Mouse (Mus musculus): ENCODE measurements around the gene Get4.

Get4 gene

GRCm38 (mm10) chr5:139241022-139241761, 10.9 kb upstream of the Get4 start:
- in situ Hi-C loops (cut with MseI, MboI), result no loop called here

GRCm38 (mm10) chr5:139243384-139243783, 8.7 kb upstream of the Get4 start:
- in situ Hi-C loops (cut with MseI, MboI), result no loop called here

- in situ Hi-C loops (cut with MseI, MboI), result no loop called here
Measured at GRCm38 (mm10) chr5:139247767-139248166, 4.4 kb upstream of the Get4 start.

- in situ Hi-C loops (cut with MseI, MboI), result no loop called here
Measured at GRCm38 (mm10) chr5:139248846-139249245, 3.3 kb upstream of the Get4 start.

- in situ Hi-C loops (cut with MseI, MboI), result no loop called here
Measured at GRCm38 (mm10) chr5:139251279-139251678, 845 bp upstream of the Get4 start.

- in situ Hi-C loops (cut with MseI, MboI), result no loop called here
Measured at GRCm38 (mm10) chr5:139251736-139252080, 416 bp upstream of the Get4 start.

GRCm38 (mm10) chr5:139252910-139253245, 754 bp downstream of the Get4 start:
- in situ Hi-C loops (cut with MseI, MboI), result no loop called here

- in situ Hi-C loops (cut with MseI, MboI), result no loop called here
Measured at GRCm38 (mm10) chr5:139253301-139253741, 1.2 kb downstream of the Get4 start.

- in situ Hi-C loops (cut with MseI, MboI), result no loop called here
Measured at GRCm38 (mm10) chr5:139254938-139255337, 2.8 kb downstream of the Get4 start.

GRCm38 (mm10) chr5:139255777-139256176, 3.7 kb downstream of the Get4 start:
- in situ Hi-C loops (cut with MseI, MboI), result no loop called here

- in situ Hi-C loops (cut with MseI, MboI), result no loop called here
Measured at GRCm38 (mm10) chr5:139256211-139256765, 4.2 kb downstream of the Get4 start.

- in situ Hi-C loops (cut with MseI, MboI), result no loop called here
Measured at GRCm38 (mm10) chr5:139257265-139257664, 5.1 kb downstream of the Get4 start.

GRCm38 (mm10) chr5:139257818-139258217, 5.7 kb downstream of the Get4 start:
- in situ Hi-C loops (cut with MseI, MboI), result no loop called here

GRCm38 (mm10) chr5:139258371-139259035, 6.4 kb downstream of the Get4 start:
- in situ Hi-C loops (cut with MseI, MboI), result no loop called here

- in situ Hi-C loops (cut with MseI, MboI), result no loop called here
Measured at GRCm38 (mm10) chr5:139259853-139260252, 7.7 kb downstream of the Get4 start.

- in situ Hi-C loops (cut with MseI, MboI), result no loop called here
Measured at GRCm38 (mm10) chr5:139261403-139261802, 9.3 kb downstream of the Get4 start.

GRCm38 (mm10) chr5:139267661-139268060, 15.5 kb downstream of the Get4 start:
- in situ Hi-C loops (cut with MseI, MboI), result no loop called here

GRCm38 (mm10) chr5:139270806-139271521, 18.8 kb downstream of the Get4 start:
- in situ Hi-C loops (cut with MseI, MboI), result no loop called here

- in situ Hi-C loops (cut with MseI, MboI), result no loop called here
Measured at GRCm38 (mm10) chr5:139271994-139272554, 19.9 kb downstream of the Get4 start.

GRCm38 (mm10) chr5:139277287-139277686, 25.2 kb downstream of the Get4 start:
- in situ Hi-C loops (cut with MseI, MboI), result no loop called here

- in situ Hi-C loops (cut with MseI, MboI), result no loop called here
Measured at GRCm38 (mm10) chr5:139281373-139282112, 29.4 kb downstream of the Get4 start.
